Mouse (Mus musculus) cerebellum, adult 9-11 months (tissue): ENCODE data around the gene Car14.
"Not testable (repeated sequence)": the region's sequence is repeated elsewhere in the genome, so short reads cannot be mapped to it uniquely, and the experiment has no call there.

Experiments used
- DNase-seq: peaks from one replicate; pipeline ENCODE4 v3.0.0; 2022

Gene Car14

DNA sequence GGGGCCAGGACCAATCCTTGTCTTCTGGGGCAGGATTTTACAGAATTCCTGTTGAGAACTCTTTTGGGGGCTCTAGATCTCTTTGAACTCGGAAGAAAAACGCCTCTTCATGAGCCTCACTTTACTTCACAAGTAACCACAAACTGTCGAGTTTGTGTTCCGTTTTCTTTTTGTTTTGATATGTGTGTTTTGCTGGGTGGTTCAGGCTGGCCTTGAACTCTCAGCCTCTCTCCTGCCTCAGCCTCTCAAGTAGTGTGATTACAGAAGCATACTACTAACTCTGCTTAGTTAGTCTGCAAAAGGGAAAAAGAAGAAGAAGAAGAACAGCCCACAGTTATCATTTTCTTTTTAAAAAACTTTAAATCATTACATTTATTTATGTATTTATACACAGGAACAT is 19.7 kb upstream of the Car14 start:
- no peak for DNase-seq

DNA sequence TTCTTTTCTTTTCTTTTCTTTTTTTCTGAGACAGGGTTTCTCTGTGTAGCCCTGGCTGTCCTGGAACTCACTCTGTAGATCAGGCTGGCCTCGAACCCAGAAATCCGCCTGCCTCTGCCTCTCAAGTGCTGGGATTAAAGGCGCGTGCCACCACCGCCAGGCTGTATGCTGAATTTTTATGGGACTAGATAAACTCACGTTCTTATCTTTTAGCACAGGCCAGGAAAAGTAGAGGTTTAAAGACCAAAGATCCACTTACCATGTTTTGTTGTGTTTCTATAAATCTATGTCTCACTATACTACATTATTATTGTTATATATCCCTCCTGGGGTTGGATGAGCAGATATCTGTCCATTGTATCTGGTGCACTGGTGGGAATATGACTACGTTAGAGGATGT is 18.9 kb upstream of the Car14 start:
- DNase-seq: not testable (repeated sequence)

DNA sequence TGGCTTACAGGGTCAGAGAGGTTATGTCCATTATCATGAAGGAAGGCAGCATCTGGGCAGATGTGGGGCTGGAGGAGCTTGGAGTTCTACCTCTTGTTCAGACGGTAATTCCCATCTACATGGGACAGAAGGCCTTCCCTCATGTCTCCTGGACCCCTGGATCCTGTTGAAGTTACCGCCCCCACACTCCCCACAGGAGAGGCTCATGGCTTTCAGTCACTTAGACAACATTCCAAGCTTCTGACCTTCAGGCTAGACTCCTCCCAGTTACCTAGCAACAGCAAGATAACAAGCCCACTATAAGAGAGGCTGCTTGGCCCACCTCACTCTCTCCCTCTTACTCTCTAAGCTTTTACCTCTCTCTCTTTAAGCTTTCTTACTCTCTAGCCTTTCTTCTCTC is 16.0 kb upstream of the Car14 start:
- DNase-seq: not testable (repeated sequence)

DNA sequence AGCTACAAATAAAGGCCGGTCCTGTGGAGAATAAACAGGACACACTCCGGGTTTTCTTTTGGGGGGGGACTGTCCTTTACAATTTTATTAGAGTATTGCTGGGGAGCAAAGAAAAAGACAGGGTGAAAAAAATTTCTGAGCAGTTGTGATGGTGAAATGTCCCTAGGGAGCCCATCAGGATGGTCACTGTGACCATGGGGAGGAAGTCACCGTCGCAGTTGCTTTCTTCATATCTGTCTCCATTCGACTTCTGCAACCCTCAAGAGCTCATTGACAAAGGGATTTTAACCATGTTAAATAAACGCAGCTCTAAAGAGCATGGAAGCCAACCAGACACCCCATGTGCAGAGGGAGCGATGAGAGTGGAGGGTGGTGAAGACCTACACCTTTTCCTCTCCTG is 12.3 kb upstream of the Car14 start:
- DNase-seq: no peak

DNA sequence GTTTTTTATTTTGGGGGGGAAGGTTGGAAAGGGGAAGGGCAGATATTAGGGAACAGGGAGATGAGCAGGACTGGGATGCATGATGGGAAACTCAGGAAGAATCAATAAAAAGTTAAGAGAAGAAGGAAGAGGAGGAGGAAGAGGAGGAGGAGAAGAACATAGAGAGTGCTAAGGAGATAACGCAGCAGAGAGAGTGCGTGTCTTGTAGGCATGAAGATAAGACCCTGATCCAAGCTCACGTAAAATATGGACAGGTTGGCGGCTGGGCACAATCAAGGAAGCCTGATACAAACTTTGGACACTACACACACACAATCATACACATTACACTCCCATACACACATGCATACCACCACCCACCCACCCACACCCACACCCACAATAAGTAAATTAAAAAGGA is 10.2 kb upstream of the Car14 start:
- DNase-seq: no peak

DNA sequence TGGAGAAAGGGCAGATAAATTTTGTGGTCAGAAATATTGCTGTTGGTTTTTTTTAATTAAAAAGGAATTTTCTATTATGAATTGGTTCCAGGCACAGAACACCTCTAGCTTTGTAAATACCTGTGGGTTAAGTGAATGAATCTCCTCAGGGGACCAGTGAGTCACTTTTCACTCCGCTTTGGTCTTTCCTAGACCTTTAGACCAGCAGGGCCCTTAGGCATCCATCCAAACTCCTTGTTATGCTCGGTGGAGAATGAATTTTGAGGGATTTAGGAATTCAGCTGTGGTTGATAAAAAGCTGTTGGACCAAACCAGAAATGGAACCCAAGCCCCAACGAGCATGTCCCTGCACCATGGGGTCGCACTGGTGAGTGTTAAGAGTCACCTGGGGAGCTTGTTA is 3.1 kb upstream of the Car14 start:
- no peak for DNase-seq

DNA sequence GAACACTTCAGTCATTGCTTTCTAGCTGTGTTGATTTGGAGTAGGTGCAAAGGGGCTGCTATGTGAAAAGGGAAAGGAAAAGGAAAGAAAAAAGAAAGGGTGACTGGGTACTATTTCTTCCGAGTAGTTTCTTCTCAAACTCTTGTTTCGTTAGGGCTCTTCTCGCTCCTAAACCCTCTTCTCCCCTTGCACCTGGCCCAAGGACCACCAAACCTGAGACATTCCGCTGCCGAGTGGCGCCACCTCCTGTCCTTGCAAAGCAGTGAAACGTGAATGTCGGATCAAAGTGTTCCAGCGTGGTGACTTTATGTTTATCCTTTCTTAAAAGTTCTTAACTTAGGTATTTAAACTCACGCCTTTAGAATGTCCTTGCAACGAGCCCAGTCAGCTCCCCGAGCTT is 2.4 kb upstream of the Car14 start:
- DNase-seq: no peak

DNA sequence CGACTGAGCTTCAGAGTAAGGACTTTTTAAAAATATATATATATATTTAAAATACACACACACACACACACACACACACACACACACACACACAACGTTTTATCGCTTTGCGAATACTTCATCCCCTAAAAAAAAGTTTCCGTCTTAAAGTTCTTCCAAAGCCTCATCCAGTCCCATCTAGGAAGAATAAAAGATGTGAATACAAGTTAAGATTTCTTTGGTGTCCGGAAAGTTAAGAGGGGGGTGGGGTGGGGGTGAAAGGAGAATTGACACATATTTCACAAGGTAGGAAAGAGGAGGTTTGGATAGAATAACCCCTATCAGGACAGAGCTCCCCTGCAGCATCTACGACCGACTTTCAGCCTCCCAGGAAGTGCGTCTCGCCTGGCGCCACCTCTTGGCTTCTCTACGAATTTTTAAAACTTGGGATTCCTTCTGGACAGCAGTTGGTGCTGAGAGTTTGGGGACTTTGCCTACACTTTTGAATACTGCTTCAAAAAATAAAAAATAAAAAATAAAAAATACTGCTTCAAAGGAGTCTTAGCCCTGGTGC is 1.5 kb upstream of the Car14 start:
- no peak for DNase-seq

DNA sequence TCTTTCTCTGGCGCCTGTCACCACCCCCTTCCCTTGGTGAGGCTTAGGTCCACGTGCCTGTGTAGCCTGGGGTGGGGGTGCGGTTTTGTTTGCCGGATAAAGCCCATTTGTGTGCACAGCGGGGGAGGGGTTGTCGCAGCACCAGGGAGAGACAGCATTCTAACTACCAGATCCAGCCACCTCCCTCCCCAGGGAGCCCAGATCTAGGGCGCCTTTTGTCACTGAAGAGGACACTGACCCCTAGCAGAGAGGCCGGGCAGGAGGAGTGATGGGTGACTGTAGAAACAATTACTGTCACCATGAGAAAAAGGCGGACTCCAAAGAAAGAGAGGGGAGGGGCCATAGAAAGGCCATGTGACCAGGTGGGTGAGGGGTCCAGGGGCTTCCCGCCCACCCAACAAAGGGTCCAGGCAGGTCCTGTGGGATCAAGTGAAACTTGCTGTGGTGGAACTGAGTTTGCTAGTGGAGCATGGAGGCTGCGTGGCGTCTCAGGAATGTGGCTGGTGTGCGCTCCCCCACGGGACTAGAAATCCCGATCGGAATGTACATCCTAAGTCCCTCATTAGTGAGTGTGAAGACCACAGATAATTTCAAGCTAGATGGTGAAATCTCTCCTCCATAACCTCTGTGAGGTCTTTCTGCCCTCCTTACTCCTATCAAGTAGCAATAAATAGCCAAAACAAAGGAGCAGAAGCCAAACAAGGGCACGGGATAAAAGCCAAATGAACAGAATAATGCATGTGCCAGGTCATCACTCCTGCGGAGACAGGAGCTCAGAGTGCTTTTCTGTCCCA is 852 bp upstream of the Car14 start:
- DNase-seq: no peak

DNA sequence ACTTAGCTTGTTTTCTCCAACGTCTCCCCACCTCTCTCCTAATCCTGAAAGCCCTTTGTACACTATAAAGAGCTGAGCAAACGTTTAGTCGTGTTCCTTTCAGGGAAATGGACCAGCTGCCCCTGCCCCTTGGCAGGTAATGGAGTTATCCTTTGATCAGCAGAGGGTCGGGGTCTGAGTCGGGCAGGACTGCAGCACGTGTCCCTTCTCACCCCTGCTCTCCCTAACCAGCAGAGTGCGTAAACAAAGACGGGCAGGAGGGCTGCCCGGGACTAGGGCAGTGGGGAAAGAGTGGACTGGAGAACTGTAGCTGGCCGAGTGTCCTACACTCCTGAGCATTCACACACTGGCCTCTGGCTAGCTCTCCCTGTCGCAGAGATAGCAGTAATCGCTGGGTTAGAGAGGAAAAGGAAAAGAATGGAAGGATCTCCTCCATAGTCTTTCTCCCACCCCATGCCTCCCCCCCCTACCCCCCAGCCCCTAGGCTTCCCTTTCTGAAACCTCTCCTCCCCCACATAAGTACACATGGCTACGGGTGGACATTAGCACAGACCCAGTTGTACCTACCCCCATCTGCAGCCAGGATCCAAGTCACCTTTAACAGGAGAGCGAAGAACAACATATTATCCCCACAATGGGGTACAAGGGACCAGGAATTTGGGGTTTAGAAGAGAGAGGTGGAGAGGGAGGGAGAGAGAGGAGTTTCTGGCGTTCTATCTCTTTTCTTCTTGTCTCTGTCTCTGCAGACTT is 563 bp downstream of the Car14 start:
- DNase-seq: no peak

DNA sequence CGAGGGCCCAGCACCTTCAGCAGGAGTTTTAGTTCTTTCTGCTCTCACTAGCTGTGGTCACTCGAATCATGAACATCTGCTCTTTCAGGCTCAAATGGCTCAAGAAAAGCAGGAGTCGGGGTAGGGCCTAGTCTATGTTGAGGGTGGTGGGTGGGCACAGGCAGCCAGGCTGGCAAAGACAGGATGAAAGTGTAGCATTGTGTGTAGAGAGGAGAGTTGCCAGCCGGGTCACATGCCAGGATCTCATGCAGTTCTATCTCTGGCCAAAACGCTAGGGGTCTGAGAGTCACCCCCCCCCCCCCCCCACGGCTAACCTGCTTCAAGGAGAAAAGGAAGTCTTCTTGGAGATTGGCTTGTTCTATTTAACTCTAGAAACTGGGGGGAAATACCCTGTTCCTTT is 1.8 kb downstream of the Car14 start:
- no peak for DNase-seq

DNA sequence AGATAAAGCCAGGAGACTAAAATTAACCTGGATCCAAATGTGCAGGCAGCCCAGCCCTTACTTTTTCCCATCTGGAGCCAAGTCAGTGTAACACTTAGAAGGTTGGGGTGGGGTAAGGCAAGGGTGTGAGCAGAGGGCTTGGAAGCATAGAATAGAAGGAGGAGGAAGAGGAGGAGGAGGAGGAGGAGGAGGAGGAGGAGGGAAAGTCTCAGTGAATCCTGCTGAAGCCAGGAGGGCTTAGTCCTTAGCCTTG is 2.2 kb downstream of the Car14 start:
- no peak for DNase-seq

DNA sequence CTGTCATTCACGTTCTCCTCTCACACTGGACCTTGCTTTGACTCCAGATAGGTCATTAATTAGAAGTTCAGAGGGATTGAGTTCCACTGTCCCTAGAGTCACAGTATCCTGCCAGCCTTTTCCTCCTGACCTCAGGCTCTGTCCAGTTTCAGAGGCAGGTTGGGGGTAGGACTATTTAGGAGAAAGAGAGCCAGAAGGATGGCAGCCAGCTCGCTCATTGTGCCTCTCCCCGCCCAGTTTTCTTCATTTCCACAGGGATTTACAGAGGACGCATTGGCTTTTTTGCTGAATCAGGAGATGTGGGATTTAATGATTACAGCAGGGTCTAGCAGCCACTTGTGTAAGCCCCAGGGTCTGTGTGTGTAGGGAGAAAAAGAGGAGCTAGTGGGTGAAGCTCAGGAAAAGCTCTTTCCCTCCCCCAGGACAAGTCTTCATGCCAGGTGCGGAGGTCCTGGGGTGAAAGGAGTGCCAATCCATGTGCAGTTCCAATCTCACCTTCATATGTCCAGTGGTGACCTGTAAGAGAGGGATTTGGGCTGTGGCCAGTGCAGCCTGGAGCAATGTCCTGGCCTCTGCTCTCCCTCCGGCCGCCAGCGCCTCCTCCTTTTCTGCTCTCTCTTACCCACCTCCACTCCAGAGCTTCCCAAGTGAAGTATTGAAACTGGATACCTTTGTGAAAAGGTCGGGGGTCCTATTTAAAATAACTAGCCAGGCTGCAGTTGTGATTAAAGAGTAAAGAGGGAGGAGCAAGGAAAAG is 2.7 kb downstream of the Car14 start:
- no peak for DNase-seq

DNA sequence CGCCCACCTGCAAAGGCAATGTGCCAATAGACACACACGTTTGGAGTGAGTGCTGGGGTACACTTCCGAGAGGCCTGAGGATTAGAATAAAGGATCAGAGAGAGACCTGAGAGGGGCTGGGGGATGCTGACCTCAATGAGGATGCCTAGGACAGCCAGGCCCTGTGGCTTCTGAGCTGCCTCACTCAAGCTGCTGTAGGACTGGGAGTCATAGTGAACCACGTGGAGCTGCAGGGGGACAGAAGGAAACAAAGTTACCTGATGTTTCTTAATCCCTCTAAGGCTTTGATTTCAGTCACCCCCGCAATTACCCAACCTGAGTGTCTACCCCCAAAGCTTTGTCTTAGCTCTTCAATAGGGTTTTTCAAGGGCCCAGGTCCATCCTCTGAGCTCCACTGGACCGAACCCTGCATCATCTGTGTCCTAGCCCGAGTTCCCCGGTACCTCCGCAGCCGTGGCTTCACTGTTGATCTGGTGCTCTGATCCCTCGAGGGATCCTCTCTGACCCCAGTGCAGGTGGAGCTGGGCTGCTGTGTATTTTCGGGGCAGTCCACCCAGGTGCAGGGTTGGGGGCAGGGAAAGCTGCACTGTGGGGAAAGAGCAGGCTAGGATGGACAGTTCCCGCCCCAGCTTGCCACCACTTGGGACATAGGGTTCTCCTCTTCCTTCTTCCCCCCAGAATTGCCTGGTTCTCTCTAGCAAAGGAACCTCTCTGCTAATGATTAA is 4.5 kb downstream of the Car14 start:
- DNase-seq: no peak

DNA sequence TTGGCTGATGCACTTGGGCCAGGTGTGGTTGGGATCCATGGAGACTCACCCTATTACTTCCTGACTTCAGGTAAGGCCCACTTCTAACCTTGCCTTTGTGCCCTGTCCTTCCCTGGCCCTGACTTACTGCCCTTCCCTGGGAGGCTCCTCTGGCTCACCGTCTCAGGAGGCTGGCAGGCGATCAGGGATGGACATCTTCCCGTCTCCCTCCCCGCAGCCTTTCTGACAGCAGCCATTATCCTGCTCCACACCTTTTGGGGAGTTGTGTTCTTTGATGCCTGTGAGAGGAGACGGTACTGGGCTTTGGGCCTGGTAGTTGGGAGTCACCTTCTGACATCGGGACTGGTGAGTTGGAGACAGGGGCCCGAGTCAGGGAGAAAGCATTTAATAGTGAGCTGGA is 9.0 kb downstream of the Car14 start:
- DNase-seq: not testable (repeated sequence)

DNA sequence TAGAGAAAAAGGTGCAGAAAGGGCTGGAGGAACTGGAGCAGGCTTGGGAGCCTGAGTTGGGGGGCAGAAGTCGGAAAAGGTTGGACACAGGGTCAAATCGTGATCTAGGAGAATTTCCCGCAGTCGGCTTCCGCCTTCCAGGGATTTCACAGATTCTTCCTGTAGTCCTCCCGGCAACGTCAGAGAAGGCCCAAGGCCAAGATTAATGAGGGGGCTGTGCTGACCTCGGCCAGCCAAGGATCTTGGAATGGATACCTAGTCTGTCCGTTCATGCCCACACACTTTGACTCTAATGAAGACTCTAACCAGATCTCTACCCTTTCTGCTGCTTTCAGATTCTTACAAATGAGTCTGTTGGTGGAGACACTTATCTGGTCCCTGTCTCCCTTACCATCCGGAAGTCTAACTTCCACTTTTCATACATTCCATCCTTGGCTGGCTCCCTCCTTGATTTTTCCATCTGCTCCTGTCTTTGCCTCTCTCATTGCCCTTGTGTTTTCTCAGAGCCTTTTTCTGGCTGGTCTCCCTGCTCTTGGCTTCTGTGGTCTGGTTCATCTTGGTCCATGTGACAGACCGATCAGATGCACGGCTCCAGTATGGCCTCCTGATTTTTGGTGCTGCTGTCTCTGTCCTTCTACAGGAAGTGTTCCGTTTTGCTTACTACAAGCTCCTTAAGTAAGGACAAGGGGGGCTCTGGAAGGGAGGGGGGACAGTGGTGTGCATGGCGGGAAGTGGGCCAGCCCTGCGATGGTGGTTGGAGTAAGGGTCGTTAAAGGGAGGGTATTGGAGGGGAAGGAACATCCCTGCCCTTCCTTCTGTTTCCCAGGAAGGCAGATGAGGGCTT is 10.0 kb downstream of the Car14 start:
- DNase-seq: peak; percentile 77

DNA sequence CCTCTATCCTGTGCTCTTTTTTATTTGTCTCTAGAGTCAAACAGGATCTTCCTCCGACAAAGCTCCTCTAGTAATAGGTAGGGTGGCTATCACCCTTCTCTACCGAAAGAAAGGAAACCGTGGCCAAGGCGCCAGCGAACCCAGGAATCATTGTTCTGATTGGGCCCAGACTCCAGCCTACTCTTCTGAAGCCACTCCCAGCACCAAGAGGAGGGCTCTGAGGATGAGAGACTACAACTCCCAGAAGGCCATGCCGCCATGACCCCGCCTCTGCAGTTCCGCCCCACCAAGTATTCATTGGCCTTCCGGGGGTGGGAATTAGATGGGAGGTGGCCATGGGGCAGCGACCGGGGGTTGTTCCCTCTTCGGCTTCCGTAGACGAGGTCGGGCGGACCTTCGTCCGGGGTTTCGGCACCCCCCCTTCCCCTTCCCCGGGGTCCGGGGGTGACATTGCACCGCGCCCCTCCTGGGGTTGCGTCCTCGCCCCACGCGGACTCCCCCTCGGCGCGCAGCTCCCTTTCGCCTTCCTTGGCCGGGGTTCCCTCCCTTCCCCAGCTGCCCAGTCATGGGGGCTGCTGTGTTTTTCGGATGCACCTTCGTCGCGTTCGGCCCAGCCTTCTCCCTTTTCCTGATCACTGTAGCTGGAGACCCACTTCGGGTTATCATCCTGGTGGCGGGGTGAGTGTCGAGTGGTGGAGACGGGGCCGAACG is 10.7 kb downstream of the Car14 start, which contains the start of gene Aph1a:
Aph1a (plus strand) TSS at position 364 of the 711 bp plus-strand sequence.
- DNase-seq: peak; percentile 99

DNA sequence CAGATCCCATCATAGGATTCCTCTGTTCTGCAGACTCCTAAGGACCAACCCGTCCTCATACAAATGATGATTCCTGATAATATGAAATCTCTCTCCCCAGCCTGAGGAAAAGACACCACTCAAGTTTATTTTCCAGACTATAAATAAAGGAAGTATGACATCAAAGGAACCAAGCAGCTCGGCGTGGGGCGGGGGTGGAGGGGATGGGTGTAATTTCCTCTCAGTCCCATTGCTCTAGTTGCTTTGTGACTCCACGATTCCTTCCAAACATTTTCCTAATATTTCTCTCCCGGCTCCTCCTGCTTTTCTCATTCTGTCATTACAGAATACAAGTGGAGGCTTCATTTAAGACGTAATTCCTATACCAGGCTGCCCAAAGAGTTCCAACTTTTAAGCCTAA is 11.4 kb downstream of the Car14 start:
- no peak for DNase-seq

DNA sequence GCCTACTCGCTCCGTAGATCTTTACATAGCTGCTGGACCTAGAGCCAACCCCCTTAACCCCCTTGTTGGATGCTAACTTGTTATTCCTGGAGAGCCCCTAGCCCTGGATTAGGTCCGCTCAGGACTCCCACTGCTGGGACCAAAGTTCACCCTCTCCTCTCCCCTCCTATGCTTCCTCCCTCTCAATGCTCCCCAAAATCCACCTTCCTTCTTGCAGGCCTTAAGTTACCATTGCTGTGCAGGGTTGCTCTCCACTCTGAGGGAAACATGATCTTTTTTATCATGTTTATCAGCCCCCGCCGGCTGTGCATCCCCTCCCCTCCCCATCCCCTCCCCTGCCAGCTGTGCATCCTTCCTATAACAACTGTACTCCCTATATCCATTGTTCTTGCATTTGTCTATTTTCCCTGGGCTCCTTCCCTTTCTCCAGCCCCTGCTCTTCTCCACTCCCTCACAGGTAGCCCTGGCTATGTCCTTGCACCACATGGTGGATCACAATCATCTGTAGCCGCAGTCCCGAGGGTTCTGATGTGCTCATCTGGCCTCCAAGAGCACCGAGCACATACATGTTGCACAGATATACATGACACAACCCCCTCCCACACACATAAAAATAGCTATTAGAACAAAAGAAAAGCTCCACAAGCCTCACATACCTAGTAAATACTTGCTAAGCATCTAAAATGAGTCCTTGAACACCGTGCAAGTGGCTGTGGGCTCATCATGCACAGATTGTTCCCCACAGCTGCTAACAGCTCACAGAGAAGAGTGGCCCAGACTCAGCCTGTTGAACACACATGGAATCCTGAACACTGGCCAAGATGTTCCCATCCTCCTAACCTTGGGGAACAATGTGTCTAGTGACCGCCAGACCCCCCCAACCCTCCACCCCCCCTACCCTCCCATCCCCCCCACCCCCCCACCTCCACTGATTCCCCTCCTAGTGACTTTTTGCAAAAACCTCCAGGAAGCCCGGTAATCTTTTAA is 12.1 kb downstream of the Car14 start:
- DNase-seq: no peak
